Mouse (Mus musculus): Measurements from ENCODE around the gene Ptpn9.

DNA sequence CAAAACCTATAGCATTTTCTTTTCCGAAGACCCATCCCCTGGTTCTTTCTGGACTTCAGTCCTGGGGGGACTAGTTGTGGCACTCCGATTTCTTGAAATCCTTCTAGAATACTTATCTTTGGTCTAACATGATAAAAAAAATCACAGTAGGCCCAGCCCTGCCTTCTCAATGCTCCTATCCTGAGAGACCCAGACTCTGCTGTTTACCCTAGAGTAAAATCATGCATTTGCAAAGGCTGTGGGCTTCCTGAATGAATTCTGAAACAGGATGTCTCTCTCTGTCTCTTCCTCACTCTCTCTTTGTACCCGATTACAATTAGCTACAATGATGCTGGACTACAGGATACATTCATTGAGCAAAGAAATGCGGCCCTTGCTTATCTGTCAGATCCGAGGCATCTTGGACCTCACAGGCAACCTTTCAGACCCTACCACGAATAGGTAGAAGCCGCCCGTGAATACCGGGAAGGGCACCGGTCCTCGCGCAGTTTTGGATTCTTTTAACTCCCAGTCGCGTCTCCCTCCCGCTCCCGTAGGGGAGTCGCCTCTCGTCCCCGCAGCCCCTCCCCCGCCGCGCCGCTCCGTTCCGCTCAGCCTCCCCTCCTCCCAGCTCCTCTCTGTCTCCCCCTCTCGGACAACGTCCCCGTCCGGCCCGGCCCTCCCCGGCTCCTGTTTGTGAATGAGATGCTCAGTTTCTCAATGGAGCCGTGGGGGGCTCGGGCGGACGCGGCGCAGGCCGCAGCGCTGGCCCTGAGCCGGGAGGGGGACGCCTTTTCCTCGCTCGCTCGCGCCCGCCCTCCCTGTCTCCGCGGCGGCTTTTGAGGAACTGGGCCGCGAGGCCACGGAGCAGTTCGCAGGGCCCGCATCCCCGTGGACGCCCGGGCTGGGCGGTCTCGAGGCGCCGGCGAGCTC is at the start of gene Ptpn9:
- TF ChIP-seq EP300 (IDR thresholded peaks at IDR 0.05) (no peak), CTCF (IDR thresholded peaks at IDR 0.05) (peak; percentile 78)
